Mouse (Mus musculus) right cerebral cortex, postnatal 10 days (tissue): ENCODE results near the gene Taf3.

Experiments
- DNase-seq, 2 experiments: peaks; one replicate each; pipeline ENCODE4 v3.0.0; 2021; ENCODE audit warnings: low spot score in 2 of 2

The Taf3 gene

DNA sequence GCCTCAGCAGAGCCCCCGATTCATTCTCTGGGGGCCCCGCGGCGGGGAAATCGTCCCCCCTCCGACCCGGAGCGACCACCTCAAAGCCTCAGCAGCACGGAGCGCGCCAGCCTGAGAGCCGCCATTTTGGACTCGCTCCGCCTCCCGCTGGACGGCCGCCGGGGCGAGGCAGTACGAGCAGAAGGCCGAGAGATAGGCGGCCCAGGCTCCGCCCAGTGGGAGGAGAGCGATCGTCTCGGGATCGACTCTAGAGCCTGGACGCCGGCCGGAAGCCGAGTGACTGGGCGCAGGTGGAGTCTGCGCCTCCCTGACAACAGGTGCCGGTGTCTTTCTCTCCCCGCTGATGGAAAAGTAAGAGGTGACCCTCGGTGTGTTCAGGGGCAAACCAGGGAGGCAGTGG lies at the start of gene Taf3:
TSS of gene Taf3 (minus strand) at position 136 of the 400 bp plus-strand sequence.
- DNase-seq, result peak; percentile 95 to 96

DNA sequence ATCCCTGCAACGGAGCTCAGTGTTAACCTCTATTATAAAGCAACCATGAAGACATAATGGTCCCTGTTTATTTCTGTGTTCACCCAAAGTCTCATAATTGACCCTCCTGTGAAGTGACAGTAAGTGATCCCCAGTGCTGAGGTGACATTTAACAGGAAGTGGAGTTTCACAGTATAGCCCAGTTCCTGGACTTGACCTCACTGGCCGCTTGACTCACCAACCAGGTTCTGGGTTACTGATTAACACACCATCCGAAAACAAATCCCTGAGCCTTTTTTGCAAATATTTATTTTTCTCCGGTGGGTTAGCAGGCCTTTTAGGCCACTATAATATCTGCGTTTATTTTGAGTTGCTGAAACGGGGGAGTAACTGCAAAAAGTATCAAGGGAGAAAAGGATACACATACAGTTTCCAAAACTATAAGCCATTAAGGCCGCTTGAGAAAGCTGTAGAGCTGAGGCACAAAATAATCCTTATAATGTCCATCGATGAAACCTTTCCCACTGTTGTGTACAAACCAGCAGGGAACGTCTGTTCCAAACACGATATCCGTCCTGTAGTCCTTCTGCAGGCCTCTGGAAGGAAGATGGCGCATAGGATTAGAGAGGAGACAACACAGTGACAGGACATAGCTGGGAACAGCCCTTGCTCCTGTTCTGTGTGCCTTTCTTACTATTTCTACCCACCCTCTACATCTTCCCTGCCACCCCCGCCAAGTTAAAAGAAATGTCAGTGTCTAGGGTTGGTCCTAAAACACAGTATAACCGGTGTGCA lies 46.1 kb upstream of the Taf3 start:
- no peak for DNase-seq

DNA sequence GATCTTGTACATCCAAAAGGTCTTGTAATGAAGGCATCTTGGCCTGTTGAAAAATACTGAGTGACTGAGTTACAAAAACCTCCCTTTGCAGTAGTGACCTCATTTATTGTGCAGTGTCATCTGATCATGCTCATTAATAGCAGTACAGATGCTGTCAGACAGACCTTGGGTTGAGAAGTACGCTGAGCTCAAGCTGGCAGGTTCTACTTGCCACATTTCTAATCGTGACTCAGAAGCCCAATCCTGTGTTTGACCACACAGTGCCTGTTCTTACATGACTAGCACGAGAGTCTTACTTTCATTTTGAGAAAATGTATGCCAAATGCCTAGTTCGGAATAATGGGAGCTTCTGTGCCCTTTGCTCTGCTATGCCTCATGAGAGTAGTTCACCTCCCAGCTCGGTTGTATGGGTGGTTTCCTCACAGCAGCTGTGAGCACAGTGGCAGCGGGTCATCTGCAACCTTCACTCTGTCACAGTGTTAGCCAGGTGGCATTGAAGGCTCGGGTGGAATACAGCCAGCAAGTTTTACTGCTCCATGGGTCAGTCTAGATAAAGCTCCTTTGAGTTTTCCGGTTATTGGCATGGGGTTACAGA lies 39.0 kb upstream of the Taf3 start:
- no peak for DNase-seq

DNA sequence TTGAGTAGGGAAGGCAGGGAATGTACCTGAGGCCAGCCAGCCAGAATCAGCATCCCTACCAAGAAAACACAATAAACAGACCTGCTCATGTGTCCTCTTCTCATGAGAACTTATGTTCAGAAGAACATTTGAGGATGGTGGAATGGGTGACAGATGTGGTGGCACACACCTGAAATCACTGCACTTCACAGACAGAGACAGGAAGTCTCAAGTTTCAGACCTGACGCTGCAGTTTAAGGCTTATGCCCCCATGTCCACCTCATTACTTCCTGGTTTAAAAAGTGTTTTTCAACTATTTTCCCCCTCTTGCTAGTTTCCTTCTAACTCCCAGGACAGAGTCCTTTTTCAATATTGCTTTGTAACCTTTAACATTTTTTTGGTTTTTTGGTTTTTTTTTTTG lies 34.3 kb upstream of the Taf3 start:
- DNase-seq, result no peak

DNA sequence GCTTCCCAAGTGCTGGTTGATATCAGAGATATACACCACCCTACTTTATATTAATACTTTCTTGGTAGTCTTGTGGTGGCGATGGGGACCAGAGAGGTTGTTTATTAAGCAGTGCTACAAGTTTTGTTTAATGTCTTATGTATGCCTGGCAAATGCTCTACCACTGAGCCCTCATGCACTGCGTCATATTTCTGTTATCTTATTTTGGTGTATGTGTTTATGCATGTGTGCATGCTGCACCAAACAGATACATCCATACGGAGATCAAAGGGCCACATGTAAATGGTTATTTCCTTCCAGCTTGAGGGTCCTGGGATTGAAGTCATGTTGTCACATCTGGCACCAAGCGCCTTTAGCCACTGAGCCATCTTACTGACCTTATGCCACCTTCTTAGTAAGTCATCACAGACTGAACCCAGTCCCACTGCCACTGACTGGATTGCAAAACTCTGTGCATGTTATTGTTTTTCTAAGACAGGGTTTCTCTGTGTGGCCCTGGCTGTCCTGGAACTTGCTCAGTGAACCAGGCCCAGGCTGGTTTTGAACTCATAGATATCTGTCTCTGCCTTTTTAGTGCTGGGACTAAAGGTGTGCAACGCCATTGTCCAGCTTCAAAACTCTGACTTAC lies 33.2 kb upstream of the Taf3 start:
- DNase-seq, result no peak

DNA sequence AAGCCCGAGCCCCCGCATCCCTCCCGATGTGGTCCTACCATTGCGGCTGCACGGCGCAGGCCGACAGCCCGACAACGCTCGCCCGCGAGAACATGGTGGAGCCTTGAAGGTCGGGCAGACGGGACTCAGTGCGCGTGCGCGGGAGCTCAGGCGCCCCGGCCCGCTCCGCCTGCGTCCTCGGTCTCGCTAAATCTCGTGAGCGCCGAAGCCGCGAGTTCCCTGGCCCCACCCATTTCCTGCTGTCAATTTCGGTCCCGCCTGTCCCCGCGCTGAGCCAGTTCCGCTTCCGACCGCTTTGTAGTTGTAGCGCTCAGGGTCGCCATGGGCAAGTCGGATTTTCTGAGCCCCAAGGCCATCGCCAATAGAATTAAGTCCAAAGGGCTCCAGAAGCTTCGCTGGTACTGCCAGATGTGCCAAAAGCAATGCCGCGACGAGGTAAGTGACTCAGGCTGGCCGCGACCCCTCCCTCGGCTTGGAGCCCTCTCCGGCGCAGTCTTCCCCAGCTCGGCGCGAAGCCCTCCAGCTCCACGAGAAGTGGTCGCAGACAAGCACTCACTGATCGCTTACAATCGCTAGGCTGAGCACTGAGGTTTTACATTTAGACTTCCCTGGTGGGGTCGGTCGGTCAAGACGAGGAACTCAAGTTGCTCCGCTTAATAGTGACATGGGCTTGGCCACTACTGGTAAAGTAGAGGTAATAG lies 32.1 kb upstream of the Taf3 start, which contains the start of the genes Atp5c1 and Kin:
TSS of gene Atp5c1 (minus strand) at position 201 of the 701 bp plus-strand sequence.
TSS of gene Kin (plus strand) at position 284 of the 701 bp plus-strand sequence.
- peak; percentile 98 to 99 for DNase-seq

DNA sequence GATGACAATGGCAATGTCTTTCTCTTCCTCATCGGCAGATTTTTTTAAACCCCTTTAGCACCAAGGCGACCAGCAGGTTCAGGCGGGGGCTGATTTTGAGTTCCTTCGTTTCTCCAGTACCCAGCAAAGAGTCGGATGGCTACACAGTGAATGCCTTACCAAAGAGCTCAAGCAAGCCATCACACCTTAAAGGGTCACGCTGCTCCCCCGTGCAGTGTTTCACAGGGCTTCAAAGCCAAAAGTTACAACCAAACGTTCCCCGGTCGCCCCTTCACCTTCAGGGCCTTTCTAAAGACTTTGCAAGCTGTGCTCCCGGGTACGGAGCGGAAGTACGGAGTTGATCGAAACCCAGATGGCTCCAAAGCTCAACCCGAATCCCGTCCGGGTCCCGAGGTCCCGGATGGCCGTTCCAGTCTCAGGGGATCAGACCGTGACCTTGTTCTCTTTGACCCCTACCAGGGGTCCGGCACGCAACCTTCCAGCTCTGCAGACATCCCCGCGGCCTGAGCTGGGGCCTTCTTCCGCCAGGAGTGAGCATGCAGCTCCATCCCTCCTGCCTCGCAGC lies 31.4 kb upstream of the Taf3 start:
- no peak for DNase-seq

DNA sequence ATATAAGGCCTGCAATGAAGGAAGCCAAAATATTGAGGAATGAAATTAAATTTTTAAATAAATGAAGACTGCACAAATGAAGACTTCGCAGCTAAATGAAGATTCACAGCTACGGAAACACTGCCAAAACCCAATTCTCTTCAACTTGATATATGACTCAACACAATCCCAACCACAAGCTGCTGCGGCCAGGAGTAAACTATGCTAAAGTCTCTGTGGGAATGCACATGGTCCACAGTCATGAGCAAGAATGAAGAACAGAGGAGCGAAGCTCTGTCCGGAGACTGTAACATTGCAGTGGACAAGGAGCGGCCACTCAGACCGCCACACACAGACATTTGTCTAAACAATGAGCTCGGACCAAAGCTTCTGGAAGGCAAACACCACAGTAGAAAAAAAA lies 28.3 kb upstream of the Taf3 start:
- DNase-seq, result no peak

DNA sequence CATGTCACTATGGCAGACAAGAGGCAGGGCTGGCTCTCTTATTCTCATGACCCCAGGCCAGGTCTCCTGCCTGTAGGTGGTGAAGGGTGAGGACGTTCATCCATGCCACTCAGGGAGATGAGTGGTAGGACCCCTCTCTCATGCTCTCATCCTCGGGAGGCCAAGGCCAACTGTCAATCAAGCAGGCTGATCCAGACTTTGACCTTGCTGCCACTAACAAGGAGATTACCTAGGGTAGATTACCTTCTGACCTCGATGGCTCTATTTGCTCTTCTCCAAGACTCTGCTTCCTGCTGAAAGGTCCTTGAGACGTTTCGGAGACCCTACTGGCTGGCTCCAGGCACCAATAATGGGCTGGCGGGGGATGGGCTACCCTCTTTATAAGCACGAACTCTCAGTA lies 26.1 kb upstream of the Taf3 start:
- no peak for DNase-seq

DNA sequence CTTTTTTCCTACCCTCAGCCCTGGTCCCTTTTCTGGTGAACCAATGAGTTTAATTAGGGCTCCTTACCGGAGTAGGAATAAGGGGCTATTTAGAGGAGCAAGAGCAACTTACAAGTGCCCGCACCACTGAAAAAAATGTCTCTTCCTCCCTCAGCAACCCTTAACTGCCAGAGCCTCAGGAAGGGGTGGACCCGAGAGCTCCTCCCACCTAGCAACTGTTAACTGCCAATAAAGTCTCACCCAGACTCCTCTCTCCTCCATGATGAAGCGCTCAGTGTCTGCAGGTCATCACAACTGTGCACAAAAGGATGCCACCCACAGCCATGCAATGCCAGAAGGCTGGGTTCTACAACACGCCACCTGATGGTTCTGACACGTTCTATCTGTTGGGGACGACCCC lies 23.4 kb upstream of the Taf3 start:
- DNase-seq, result no peak

DNA sequence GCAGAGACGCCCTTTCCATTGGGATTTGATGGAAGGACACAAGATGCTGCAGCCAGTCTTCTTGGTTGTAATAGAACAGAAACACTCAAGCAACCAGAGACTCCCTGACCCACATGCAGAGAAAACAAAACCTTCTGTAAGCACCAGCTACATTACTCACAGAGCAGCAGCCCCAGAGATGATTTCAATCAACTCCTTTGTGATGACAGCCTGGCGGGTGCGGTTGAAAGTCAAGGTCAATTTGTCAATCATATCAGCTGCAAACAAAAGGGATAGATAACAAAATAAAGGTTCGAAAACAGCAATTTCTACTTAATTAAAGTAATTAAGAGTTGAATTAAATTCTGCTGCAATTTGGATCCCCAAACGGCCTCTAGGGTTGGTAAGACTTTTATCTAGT lies 10.4 kb upstream of the Taf3 start:
- no peak for DNase-seq

DNA sequence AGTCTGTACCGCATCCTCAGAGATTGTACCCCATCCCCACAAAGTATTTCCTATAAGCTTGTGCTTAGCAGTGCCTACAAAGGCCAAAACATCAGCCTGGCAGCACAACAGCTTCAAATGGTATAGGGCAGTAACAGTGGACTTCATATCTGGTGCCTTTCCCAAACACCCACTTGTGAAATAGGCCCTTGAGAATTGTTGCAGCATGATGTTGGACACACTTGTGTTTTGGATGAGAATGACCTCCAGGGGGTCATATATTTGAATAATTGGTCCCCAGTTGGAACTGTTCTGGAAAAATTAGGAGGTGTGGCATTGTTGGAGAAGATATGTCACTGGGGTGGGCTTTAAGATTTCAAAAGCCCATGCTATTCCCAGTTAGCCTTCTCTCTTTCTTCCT lies 3.6 kb upstream of the Taf3 start:
- DNase-seq, result no peak

DNA sequence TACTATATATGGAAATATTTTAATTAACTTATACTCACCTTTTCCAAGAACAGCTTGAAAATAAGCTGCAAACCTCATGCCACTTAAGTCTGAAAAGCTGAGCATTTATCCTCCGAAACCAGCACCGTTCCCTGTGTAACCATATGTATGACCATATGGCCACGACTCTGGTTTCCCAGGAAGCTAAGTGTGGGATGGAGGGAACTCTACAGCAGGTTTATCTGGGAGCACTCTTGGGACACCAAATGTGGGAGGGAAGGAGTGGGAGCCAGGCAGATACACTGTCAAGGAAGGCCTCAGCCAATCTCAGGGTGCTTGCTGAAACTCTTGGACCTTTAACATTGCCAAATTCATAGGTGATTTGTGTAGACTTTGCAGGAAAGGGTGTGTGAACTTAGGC lies 2.5 kb upstream of the Taf3 start:
- peak; percentile 53 to 80 for DNase-seq

DNA sequence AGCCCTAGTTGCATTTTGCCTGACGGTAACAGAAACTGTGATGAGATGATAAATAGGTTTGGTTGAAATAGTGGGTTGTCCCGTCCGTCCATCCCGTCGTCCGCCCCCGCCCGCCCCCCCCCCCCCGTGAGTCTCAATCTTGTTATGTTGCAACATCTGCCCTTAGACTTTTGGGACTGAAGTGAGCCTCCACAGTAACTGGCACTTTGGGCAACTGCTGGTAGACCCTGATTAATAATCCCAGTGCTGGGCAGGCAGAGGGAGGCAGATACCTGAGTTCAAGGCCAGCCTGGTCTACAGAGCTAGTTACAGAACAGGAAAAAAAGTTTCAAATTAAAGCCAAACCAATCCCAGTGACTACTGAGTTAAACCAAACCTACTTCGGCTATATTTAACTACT lies 1.1 kb upstream of the Taf3 start:
- DNase-seq, result no peak

DNA sequence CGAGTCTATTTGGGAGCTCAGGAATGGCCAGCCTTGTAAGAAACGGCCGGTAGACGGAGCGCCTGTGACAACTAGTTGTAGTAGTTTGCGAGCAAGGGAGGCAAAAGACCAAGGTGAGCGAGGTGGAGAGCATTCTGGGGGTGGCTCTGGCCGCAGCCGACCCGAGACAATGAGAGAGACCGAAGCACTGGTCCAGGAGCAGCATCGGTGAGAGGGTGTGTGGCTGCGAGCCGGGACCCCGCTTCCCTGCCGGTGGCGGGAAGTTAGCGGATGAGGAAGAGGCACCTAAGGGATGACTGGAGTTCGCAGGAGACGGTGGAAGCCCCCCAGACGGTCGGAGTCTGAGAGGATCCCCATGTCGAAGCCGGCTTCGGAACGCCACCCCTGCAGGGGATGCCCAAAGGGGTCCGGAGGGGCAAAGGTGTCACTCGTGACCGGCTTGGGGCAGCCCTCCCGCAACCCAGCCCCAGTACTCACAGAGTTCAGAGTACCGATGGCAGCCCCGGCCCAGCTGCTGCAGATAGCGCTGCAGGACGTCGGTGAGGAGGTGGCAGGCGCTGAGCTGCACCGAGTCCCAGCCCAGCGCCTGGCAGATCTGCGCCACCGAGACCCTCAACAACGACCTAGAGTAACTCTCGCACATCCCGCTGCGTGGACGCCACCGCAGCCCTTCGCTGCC lies 499 bp downstream of the Taf3 start:
- peak; percentile 46 for DNase-seq

DNA sequence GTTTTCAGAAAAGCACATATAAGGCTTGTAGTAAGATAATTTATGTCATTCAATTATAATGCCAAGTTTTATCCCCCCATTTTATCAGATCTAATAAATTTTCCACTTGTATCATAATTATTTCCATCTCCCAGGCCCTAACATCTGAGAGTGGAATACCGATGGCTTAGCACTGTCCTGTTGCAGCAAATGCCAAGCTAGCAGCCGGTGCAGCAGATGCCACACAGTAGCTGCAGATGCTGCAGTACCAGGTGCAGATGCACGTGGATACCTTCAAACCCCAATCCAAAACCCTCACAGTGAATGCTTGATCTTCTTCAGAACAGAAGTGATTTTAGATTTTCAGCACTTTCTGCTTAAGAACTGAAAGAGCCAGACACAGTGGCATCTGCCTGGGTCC lies 13.4 kb downstream of the Taf3 start:
- no peak for DNase-seq

DNA sequence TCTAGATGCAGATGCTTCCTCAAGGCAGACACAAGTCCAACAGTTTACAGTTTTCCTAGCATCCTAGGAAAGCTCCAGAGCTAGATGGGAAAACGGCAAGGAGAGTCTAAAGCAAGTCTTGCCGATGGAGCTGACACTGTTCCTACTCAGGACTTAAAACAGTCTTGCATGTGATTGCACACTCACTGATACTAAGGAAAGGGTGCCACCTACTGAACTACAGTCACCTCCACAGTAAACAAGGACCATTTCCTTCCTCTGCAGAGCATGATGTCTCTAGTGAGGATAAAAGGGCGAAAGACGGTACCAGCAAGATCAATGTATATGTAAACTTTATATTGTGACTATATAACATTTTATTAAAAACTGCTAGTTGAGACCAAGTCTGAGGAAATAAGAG lies 14.7 kb downstream of the Taf3 start:
- DNase-seq, result no peak

DNA sequence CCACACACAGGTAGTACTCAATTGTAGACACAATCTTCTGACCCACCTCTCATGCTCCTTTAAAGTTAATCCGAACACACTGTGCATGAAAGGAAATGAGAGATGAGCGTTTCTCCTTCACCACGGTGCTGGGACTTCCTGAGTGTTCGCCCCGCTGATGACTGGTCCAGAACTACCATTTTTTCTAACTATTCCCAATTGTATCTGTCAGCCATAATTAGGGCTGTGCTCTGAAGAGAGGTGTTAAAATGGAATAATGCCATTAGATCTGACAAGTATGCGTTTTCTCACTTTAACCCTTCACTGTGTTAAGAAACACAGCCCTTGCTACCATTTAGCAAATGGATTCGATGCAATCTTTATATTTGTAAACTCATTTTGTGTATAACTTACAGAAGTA lies 18.6 kb downstream of the Taf3 start:
- no peak for DNase-seq

DNA sequence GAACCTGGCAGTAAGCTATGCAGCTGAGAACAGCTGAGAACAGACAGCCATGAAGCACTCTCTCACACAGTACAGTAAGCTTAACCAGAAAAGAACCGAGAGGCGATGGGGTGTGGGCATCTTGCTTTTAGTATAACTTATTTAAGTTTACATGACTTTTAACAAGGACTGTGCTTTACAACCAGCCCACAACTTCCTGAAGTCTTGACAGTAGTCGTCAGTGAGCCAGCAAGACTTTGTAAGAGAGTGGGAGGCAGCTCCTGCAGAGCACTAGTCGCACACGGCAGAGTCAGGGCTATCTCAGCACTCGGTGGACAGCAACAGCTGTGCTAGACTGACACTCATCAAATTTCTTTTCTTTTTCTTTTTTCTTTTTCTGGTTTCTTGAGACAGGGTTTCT lies 24.1 kb downstream of the Taf3 start:
- DNase-seq, result no peak

DNA sequence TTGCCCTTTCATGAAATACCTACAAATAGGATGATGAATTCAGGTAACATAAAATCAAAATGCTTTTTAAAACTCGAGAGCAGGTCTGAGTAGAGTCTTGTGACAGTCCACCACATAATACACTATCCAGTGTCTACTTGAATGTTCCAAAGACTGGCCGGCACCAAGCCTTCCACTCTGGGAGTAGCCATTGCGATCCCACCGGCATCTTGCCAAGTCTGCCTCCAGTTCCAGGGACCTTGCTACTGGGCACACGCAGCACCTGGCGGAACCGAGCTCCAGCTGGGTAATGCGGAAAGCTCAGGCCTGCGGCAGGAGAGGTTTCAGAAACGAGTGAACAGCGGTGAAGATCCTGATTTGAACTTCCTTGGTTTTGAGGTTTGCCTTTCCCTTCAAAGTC lies 27.1 kb downstream of the Taf3 start:
- DNase-seq, result no peak

DNA sequence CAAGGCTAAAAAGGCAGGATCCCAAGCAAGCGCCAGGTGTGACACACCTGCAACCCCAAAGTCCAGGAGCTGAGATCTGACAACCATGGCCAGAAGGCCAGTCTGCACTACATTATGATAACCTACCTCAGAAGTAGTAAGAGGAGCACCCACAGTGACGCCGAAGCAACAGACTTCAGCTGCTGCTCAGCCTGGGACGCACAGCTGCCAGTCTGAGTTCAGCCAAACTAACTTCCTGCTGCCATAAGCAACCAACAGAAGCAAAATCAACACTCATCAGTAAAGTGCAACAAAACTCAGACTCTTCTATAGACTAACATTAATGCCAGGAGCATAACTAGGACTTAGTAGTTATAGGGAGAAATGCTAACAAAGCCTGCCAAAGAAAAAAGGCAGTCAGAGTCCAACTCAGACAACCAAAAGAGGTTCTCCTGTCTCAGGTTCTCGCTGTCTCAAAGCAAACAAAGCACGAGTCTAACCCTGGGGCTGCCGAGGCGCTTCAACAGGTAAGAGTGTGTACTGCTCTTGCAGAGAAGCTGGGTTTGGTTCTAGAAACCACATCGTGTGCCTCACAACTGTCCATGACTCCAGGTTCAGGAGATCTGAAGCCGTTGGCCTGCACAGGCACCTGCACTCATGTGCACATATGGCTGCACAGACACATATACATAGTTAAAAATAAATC lies 33.3 kb downstream of the Taf3 start:
- DNase-seq, result no peak
